Mouse (Mus musculus): ENCODE results near the gene Hopx.

Hopx gene

DNA sequence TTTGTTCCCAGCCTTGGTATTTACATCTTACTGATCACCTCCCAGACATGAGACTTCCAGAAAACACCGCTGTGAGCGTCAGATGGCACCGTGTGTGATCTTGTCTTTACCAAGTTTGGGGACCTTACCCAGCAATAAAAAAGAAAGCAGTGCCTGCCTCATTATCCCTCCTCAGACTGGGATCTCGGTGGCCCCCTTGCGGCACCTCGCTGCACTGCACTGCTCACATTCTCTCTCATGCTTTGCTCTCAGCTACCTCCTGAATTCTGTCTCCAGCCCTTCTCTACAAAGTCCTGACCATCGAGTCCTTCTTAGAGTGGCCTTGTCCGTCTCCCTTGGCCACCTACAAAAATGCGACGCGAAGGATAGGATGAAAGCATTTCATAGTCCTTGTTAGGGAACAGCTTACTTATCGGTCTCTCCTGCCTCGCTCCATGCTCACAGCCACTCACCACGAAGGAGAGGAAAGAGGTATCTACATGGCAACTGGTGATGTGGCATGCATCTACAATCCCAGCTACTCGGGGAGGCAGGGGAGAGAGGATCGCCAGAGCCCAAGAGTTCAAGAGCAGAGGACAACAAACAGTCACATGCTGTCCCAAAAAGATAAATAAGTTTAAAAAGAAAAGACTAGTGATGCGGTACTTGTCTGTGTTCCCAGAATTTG is 53.4 kb downstream of the Hopx start:
- DNase-seq: peak; percentile 67 to 75

DNA sequence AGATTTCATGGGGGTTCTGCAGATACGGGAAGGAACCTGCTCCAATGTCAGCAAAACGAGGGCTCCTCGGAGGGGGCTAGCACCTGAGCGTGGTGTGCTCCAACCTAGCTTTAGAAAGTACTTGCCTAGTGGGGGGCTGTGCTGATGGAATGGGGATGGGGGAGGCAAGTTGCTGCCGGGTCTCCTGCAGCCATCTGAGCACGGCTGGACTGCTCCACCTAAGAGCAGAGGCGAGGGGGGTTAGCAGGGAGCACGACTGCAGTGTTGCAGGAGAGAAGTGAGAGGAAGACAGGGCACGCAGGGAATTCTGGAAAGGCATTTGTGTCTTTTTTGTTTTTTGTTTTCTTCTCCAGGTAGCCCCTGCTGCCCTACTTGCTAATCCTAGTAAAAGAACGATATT is 54.6 kb downstream of the Hopx start:
- DNase-seq: no peak

GRCm38 (mm10) chr5:77056881-77057440 is 58.0 kb downstream of the Hopx start:
- no peak for DNase-seq

DNA sequence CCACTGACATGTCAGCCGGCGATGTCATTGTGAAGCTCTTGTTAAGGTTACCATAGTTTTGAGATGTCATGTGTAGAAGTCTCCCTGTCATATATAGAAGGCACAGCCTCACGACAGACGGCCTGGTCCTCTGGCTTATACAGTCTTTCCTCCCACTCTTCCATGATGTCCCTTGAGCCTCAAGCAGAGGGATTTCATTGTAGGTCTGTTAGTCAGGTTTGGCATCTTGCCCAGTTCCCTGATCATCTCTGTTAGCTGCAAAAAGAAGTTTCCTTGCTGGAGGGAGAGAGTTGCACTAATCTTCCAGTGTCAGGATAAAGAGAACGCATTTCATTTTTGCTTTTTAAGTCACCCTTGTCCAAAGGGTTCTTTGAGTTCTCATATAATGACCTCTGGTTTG is 62.3 kb downstream of the Hopx start:
- no peak for DNase-seq

GRCm38 (mm10) chr5:77044362-77044761 is 70.6 kb downstream of the Hopx start:
- DNase-seq: no peak

DNA sequence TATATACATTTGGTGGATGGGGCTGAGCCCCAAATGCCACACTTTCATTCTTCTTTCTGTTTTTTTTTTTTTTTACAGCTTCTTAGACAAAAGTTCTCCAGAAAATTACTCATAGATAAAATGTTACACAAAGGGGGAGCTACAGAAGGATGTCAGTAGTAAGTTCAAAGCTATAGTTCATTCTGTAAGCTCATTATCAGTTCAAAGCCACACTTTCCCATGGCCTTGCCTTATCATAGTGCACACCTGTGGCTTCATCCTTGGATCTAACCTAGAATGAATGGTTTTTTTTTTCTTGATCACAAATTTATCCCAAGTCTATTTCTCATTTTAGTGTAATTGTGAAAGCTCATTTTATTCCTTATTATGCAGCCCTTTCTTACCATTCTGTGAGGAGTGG is 75.5 kb downstream of the Hopx start:
- no peak for DNase-seq

GRCm38 (mm10) chr5:77038451-77038850 is 76.5 kb downstream of the Hopx start:
- DNase-seq: no peak

All from thymus, postnatal 36 days (tissue).